Mouse (Mus musculus): Measurements from ENCODE around the gene Zdhhc8. TPM values are rescaled to one million over a fixed set of nuclear protein-coding genes. Genes with fewer than 3 reads are reported as not detected.
A peak's percentile ranks its signal among the peaks of the same experiment; 100 is the strongest.

The Zdhhc8 gene
- 98.7 and 124 TPM in 2 replicates for polyA plus RNA-seq (2012; rRNA removed)

GRCm38 (mm10) chr16:18234671-18235388 lies at the start of gene Zdhhc8:
Zdhhc8 (minus strand) TSS chr16:18235136.
- TF ChIP-seq POLR2A (IDR thresholded peaks at IDR 0.05; ENCODE audit: borderline replicate concordance, extremely low read depth, low read depth, low read length) = peak; percentile 68; the same call in 1 of the 2 replicates
- no peak for TF ChIP-seq CTCF (IDR thresholded peaks at IDR 0.05; ENCODE audit: insufficient read depth, low read length)
- Histone ChIP-seq H3K4me1 (ENCODE audit: control insufficient read depth, insufficient read depth, low read length) (peaks cover 14% of the 10 kb centered on the region), H3K4me3 (replicated peaks; ENCODE audit: extremely low read depth, low read depth, low read length) (peak within 1 kb of the TSS; percentile 88)
- no peak for DNase-seq
- 1% methylated on average over 59 of the region's 79 CpGs for WGBS

DNA sequence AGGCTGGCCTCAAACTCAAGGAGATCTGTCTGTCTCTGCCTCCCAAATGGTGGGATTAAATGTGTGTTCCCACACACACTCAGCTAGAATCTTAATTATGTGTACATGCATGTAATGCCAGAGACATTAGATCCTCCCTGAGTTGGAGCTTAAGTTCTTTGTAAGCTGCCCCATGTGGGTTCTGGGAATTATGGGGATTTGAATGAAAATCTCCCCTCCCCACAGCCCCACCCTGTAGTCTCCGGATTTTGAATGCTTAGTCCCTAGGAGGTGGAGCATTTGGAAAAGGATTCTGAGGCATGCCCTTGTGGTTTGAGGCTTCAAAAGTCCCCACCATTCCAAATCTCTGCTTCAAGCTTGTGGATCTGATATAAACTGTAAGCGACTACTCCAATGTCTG lies 40.2 kb upstream of the Zdhhc8 start:
- no peak for DNase-seq
- 80% methylated on average over 2 of the region's 2 CpGs for WGBS
- H3K4me3 ChIP-seq (replicated peaks; ENCODE audit: extremely low read depth, low read depth, low read length) = no peak overlapping the region
- no peak for TF ChIP-seq POLR2A (IDR thresholded peaks at IDR 0.05; ENCODE audit: borderline replicate concordance, extremely low read depth, low read depth, low read length)
- no peak for TF ChIP-seq CTCF (IDR thresholded peaks at IDR 0.05; ENCODE audit: insufficient read depth, low read length)
- no peaks in the 10 kb centered on the region for H3K4me1 ChIP-seq (ENCODE audit: control insufficient read depth, insufficient read depth, low read length)

DNA sequence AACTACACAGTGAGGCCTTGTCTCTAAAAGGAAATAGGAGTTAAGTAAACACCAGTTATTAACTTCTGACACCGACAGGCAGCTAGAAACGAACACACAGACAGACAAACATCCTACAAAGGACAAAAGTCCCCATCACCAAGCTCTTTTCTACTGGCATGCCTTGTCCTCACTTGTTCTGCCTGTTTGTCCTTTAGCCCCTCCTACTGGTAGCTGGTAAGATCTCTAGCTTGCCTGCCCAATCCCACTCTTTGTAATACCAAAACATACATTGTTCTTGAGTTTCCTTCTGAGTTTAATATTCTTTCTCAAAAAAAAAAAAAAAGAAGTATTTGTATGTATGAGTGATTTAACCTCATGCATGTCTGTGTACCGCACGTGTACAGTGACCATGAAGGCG lies 33.2 kb upstream of the Zdhhc8 start:
- TF ChIP-seq CTCF (IDR thresholded peaks at IDR 0.05; ENCODE audit: insufficient read depth, low read length) (no peak), POLR2A (IDR thresholded peaks at IDR 0.05; ENCODE audit: borderline replicate concordance, extremely low read depth, low read depth, low read length) (no peak)
- WGBS = 79% methylated on average over 5 of the region's 5 CpGs
- DNase-seq = no peak
- Histone ChIP-seq H3K4me3 (replicated peaks; ENCODE audit: extremely low read depth, low read depth, low read length) (no peak overlapping the region), H3K4me1 (ENCODE audit: control insufficient read depth, insufficient read depth, low read length) (no peaks in the 10 kb centered on the region)

GRCm38 (mm10) chr16:18265024-18265423 lies 30.1 kb upstream of the Zdhhc8 start:
- Histone ChIP-seq H3K4me1 (ENCODE audit: control insufficient read depth, insufficient read depth, low read length) (no peaks in the 10 kb centered on the region), H3K4me3 (replicated peaks; ENCODE audit: extremely low read depth, low read depth, low read length) (no peak overlapping the region)
- DNase-seq = no peak
- 87% methylated on average over 2 of the region's 2 CpGs for WGBS
- TF ChIP-seq POLR2A (IDR thresholded peaks at IDR 0.05; ENCODE audit: borderline replicate concordance, extremely low read depth, low read depth, low read length) (no peak), CTCF (IDR thresholded peaks at IDR 0.05; ENCODE audit: insufficient read depth, low read length) (no peak)

DNA sequence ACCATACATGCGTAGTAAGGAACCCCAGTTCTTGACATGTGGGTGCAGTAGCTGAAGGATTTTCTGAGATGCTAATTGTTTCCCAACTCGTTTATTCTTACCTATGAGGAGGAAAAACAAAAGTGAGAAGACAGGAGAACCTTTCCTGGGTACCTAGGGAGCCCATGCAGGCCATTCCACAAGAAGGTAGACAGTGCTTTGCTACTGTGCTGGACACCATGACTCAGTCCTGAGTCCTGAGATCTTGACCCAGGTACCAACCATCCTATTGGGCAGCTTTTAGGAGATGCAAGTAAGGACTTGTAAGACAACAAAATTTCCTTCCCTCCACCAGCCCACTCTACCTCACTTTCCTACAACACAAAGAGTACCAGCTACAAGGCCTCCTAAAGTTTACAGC lies 23.3 kb upstream of the Zdhhc8 start, which contains the start of gene Gm49776:
Gene Gm49776, minus strand, starts transcription at position 101 of the 400 bp plus-strand sequence.
- H3K4me3 ChIP-seq (replicated peaks; ENCODE audit: extremely low read depth, low read depth, low read length) = no peak within 1 kb of the TSS
- no peak for TF ChIP-seq POLR2A (IDR thresholded peaks at IDR 0.05; ENCODE audit: borderline replicate concordance, extremely low read depth, low read depth, low read length)
- TF ChIP-seq CTCF (IDR thresholded peaks at IDR 0.05; ENCODE audit: insufficient read depth, low read length) = no peak
- WGBS = 85% methylated on average over 2 of the region's 2 CpGs
- no peak for DNase-seq
- H3K4me1 ChIP-seq (ENCODE audit: control insufficient read depth, insufficient read depth, low read length) = no peaks in the 10 kb centered on the region

- no peak for DNase-seq
- H3K4me1 ChIP-seq (ENCODE audit: control insufficient read depth, insufficient read depth, low read length) = peaks cover 4% of the 10 kb centered on the region
- WGBS = 82% methylated on average over 1 of the region's 1 CpGs
- TF ChIP-seq POLR2A (IDR thresholded peaks at IDR 0.05; ENCODE audit: borderline replicate concordance, extremely low read depth, low read depth, low read length) (no peak), CTCF (IDR thresholded peaks at IDR 0.05; ENCODE audit: insufficient read depth, low read length) (no peak)
- H3K4me3 ChIP-seq (replicated peaks; ENCODE audit: extremely low read depth, low read depth, low read length) = no peak overlapping the region
Measured at GRCm38 (mm10) chr16:18253866-18254265, 18.9 kb upstream of the Zdhhc8 start.

GRCm38 (mm10) chr16:18252736-18253135 lies 17.8 kb upstream of the Zdhhc8 start:
- Histone ChIP-seq H3K4me3 (replicated peaks; ENCODE audit: extremely low read depth, low read depth, low read length) (no peak overlapping the region), H3K4me1 (ENCODE audit: control insufficient read depth, insufficient read depth, low read length) (peaks cover 4% of the 10 kb centered on the region)
- WGBS = 78% methylated on average over 6 of the region's 6 CpGs
- TF ChIP-seq POLR2A (IDR thresholded peaks at IDR 0.05; ENCODE audit: borderline replicate concordance, extremely low read depth, low read depth, low read length) = no peak
- no peak for TF ChIP-seq CTCF (IDR thresholded peaks at IDR 0.05; ENCODE audit: insufficient read depth, low read length)
- no peak for DNase-seq

- Histone ChIP-seq H3K4me3 (replicated peaks; ENCODE audit: extremely low read depth, low read depth, low read length) (no peak overlapping the region), H3K4me1 (ENCODE audit: control insufficient read depth, insufficient read depth, low read length) (peaks cover 4% of the 10 kb centered on the region)
- TF ChIP-seq CTCF (IDR thresholded peaks at IDR 0.05; ENCODE audit: insufficient read depth, low read length) (no peak), POLR2A (IDR thresholded peaks at IDR 0.05; ENCODE audit: borderline replicate concordance, extremely low read depth, low read depth, low read length) (no peak)
- DNase-seq = no peak
- 61% methylated on average over 10 of the region's 10 CpGs for WGBS
Measured at GRCm38 (mm10) chr16:18250828-18251790, 16.2 kb upstream of the Zdhhc8 start.

- DNase-seq = no peak
- Histone ChIP-seq H3K4me1 (ENCODE audit: control insufficient read depth, insufficient read depth, low read length) (peaks cover 4% of the 10 kb centered on the region), H3K4me3 (replicated peaks; ENCODE audit: extremely low read depth, low read depth, low read length) (no peak overlapping the region)
- no peak for TF ChIP-seq CTCF (IDR thresholded peaks at IDR 0.05; ENCODE audit: insufficient read depth, low read length)
- TF ChIP-seq POLR2A (IDR thresholded peaks at IDR 0.05; ENCODE audit: borderline replicate concordance, extremely low read depth, low read depth, low read length) = no peak
- 63% methylated on average over 4 of the region's 4 CpGs for WGBS
Measured at GRCm38 (mm10) chr16:18250231-18250630, 15.3 kb upstream of the Zdhhc8 start.

Measured in lung, adult 2 months (tissue).